Mouse (Mus musculus) megakaryocyte-erythroid progenitor cell, adult 5 weeks (primary cell): ENCODE measurements around the gene Ppif. TPM values are rescaled to one million over a fixed set of nuclear protein-coding genes. Genes with fewer than 3 reads are reported as not detected.

ENCODE experiments used
- polyA plus RNA-seq: library from polyadenylated mRNA; stranded (reverse); fragments of >175 nt; gene quantifications from 2 replicates; pipeline ENCODE4 v1.2.3, GENCODE M21; 2012

The Ppif gene
- polyA plus RNA-seq = 61.5 and 74.5 TPM in 2 replicates

DNA sequence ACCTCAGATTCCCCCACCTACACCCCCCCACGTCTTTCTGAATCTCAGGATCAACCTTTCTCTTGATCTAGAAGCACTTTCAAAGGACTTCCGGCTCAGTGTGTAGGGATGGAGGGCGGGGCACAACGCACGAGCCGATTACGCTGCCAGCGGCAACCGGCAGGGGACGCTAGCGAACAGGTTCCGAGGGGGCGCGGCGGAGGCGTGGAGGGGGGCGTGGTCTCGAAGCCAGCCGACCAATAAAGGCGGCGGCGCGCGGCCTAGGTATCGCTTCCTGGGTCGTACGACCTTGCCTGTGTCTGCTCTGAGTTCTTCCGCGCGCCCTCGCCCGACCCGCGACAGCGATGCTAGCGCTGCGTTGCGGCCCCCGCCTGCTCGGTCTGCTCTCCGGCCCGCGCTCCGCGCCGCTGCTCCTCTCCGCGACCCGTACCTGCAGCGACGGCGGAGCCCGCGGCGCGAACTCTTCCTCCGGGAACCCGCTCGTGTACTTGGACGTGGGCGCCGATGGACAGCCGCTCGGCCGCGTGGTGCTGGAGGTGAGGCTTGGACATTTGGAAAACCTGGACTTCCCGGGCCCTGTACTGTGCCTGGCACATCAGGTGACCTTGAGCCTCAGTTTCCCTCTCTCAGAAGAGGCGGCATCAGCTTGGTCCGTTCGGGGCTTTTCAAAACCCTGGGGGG lies at the start of gene Ppif:
TSS of gene Ppif (plus strand) at position 267 of the 681 bp plus-strand sequence.

Other genes starting within 250 kb of the Ppif start
- 213 and 258 TPM in 2 replicates for gene Zmiz1, start 235.0 kb upstream of the Ppif start, polyA plus RNA-seq
- 1.5 and 1.6 TPM in 2 replicates for gene Zcchc24, start 74.9 kb downstream of the Ppif start, polyA plus RNA-seq
- gene Anxa11, start 148.0 kb downstream of the Ppif start, polyA plus RNA-seq = 109 and 113 TPM in 2 replicates
- gene Plac9a, start 208.9 kb downstream of the Ppif start, polyA plus RNA-seq = not detected in 2 replicates
- 1.9 and 5.7 TPM in 2 replicates for gene Tmem254a, start 233.5 kb downstream of the Ppif start, polyA plus RNA-seq
- gene Cphx1, start 244.2 kb downstream of the Ppif start, polyA plus RNA-seq = not detected in 2 replicates